Mouse (Mus musculus) liver, embryonic 12.5 days (tissue): ENCODE measurements around the gene Gm20661. TPM values are rescaled to one million over a fixed set of nuclear protein-coding genes. Genes with fewer than 3 reads are reported as not detected.
A peak's percentile ranks its signal among the peaks of the same experiment; 100 is the strongest.

ENCODE experiments used
- ATAC-seq: fragments of 200-750 bp; cut with Nextera tagmentation; 2 replicates; pipeline ENCODE4 v1.8.0; 2017; ENCODE audit warnings: moderate number of reproducible peaks, mild to moderate bottlenecking, moderate library complexity
- H3K27ac ChIP-seq: fragments of 300-500 bp; sonication (generic); 2 replicates; pipeline ENCODE4 v1.5.1; 2016; ENCODE audit warnings: mild to moderate bottlenecking
- H3K27me3 ChIP-seq: fragments of 300-500 bp; sonication (generic); replicated peaks from 2 replicates; pipeline ENCODE4 v1.6.1; 2016; ENCODE audit warnings: mild to moderate bottlenecking, moderate library complexity
- H3K36me3 ChIP-seq: fragments of 300-500 bp; sonication (generic); 2 replicates; pipeline ENCODE4 v1.6.1; 2016; ENCODE audit warnings: mild to moderate bottlenecking, moderate library complexity
- H3K4me1 ChIP-seq: fragments of 300-500 bp; sonication (generic); 2 replicates; pipeline ENCODE4 v1.6.1; 2016
- H3K4me2 ChIP-seq: fragments of 300-500 bp; sonication (generic); 2 replicates; pipeline ENCODE4 v1.6.1; 2016; ENCODE audit warnings: mild to moderate bottlenecking, moderate library complexity
- H3K4me3 ChIP-seq: fragments of 300-500 bp; sonication (generic); 2 replicates; pipeline ENCODE4 v1.5.1; 2016; ENCODE audit warnings: mild to moderate bottlenecking, moderate library complexity
- H3K9ac ChIP-seq: fragments of 300-500 bp; sonication (generic); 2 replicates; pipeline ENCODE4 v1.6.1; 2016; ENCODE audit warnings: mild to moderate bottlenecking, moderate library complexity
- H3K9me3 ChIP-seq: fragments of 300-500 bp; sonication (generic); replicated peaks from 2 replicates; pipeline ENCODE4 v1.6.1; 2016; ENCODE audit warnings: mild to moderate bottlenecking, moderate library complexity
- WGBS: fragments of 180-500 bp; shearing (Covaris S2); methylation state at CpG from one replicate; pipeline ENCODE4 v1.1.7; 2016; ENCODE audit not compliant: insufficient replicate concordance; 5-methylcytosine and 5-hydroxymethylcytosine counted together
- polyA plus RNA-seq: library from polyadenylated mRNA; unstranded; fragments of >200 nt; fragmentation: Nextera tagmentation; extraction: Ambion mirVana; gene quantifications from 2 replicates; pipeline ENCODE4 v1.2.1, GENCODE M21; 2016

Gene Gm20661
- 1.2 and 1.4 TPM in 2 replicates for polyA plus RNA-seq

- Histone ChIP-seq H3K9ac (peak within 1 kb of the TSS; percentile 93), H3K4me1 (peaks cover 87% of the 10 kb centered on the region), H3K9me3 (no peaks in the 10 kb centered on the region), H3K36me3 (peaks cover 71% of the 10 kb centered on the region), H3K27me3 (no peaks in the 10 kb centered on the region), H3K4me2 (peak within 1 kb of the TSS; percentile 86), H3K4me3 (peak within 1 kb of the TSS; percentile 82), H3K27ac (peak within 1 kb of the TSS; percentile 98)
- ATAC-seq, result peak; percentile 82
- 11% methylated on average over 14 of the region's 14 CpGs for WGBS
These were observed at the start of gene Gm20661 for GRCm38 (mm10) chr9:107982681-107983346. Gene Gm20661, plus strand, starts transcription at chr9:107983058.

DNA sequence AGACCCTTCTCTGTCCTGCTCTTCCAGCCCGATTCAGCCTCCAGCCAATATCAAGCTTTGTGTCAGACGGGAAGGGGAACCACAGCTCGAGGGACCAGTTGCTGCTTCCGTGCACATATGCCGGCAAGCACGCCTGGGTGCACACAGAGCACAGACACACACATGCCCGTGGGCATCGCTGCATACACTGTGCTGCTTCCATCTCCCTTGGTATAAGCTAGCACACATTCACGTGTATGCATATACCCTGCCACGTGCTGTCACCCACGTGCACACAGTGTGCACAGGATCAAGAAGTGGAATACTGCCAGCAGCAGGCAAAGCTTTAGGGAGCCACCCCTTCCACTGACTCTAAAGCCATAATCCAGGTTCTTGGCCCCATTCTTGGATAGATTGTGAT is 48.7 kb upstream of the Gm20661 start:
- Histone ChIP-seq H3K27ac (no peak overlapping the region), H3K4me1 (peaks cover 10% of the 10 kb centered on the region), H3K4me3 (no peak overlapping the region), H3K27me3 (peaks cover 91% of the 10 kb centered on the region), H3K9me3 (no peaks in the 10 kb centered on the region), H3K4me2 (no peak overlapping the region), H3K36me3 (no peaks in the 10 kb centered on the region), H3K9ac (no peak overlapping the region)
- 77% methylated on average over 11 of the region's 11 CpGs for WGBS
- ATAC-seq, result no peak

DNA sequence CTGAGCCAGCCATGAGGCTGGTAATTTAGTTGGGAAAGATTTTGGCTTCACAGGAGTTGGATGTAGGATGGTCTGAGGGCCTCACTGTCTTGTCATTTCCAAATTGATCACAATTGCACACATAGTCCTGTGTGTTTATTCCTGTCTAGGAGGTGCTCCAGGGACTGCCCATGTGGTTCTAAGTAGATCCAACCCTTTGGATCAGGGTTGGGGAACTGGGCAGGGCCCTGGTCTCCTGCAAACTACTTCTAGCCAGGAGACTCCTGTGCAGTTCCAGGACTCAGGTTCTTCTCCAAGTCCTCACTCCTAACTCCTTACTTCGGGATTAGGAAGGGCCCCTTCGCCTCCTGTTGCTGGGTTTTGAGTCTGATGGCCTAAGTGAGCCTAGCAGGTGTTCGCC is 47.5 kb upstream of the Gm20661 start, which contains the start of gene Camkv:
Camkv (plus strand) TSS at position 301 of the 400 bp plus-strand sequence.
- Histone ChIP-seq H3K9me3 (no peaks in the 10 kb centered on the region), H3K27ac (no peak within 1 kb of the TSS), H3K4me2 (peak within 1 kb of the TSS; percentile 68), H3K36me3 (no peaks in the 10 kb centered on the region), H3K9ac (peak within 1 kb of the TSS; percentile 48; the same call in 1 of the 2 replicates), H3K4me3 (peak within 1 kb of the TSS; percentile 40), H3K4me1 (peaks cover 10% of the 10 kb centered on the region), H3K27me3 (peaks cover 96% of the 10 kb centered on the region)
- no peak for ATAC-seq
- 38% methylated on average over 3 of the region's 3 CpGs for WGBS

DNA sequence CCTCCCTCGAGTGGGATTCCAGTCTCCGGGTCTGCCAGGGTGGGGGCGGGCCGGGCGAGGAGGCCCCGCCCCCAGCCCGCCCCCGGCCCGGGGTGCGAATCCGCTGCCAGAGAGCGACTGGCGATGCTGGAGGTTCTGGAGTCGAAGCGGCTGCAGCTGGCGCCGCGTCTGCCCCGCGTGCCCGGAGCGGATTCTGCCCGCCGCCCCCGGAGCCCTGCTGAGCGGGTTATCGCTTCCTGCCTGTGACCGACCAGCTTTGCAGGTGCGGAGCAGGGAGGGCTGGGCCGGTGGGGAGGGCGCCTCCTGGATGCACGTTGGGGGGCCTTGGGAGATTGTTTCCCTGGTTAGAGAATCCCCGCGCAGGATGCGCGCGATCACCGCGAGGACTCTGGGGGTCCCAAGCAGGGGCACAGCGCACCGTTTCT is 47.1 kb upstream of the Gm20661 start:
- peak overlapping the region; percentile 40 for H3K4me3 ChIP-seq
- H3K4me2 ChIP-seq, result peak overlapping the region; percentile 68
- peaks cover 96% of the 10 kb centered on the region for H3K27me3 ChIP-seq
- H3K27ac ChIP-seq, result no peak overlapping the region
- H3K9me3 ChIP-seq, result no peaks in the 10 kb centered on the region
- WGBS, result 2% methylated on average over 41 of the region's 41 CpGs
- H3K9ac ChIP-seq, result peak overlapping the region; percentile 48; the same call in 1 of the 2 replicates
- ATAC-seq, result no peak
- peaks cover 10% of the 10 kb centered on the region for H3K4me1 ChIP-seq
- H3K36me3 ChIP-seq, result no peaks in the 10 kb centered on the region

GRCm38 (mm10) chr9:107936215-107936822 is 46.5 kb upstream of the Gm20661 start:
- H3K4me2 ChIP-seq, result peak overlapping the region; percentile 68
- H3K36me3 ChIP-seq, result no peaks in the 10 kb centered on the region
- peaks cover 10% of the 10 kb centered on the region for H3K4me1 ChIP-seq
- no peaks in the 10 kb centered on the region for H3K9me3 ChIP-seq
- H3K9ac ChIP-seq, result peak overlapping the region; percentile 48; the same call in 1 of the 2 replicates
- no peak overlapping the region for H3K27ac ChIP-seq
- peak overlapping the region; percentile 40 for H3K4me3 ChIP-seq
- no peak for ATAC-seq
- 10% methylated on average over 29 of the region's 29 CpGs for WGBS
- H3K27me3 ChIP-seq, result peaks cover 97% of the 10 kb centered on the region

- no peak overlapping the region for H3K4me3 ChIP-seq
- peaks cover 10% of the 10 kb centered on the region for H3K4me1 ChIP-seq
- no peaks in the 10 kb centered on the region for H3K36me3 ChIP-seq
- ATAC-seq, result no peak
- no peak overlapping the region for H3K9ac ChIP-seq
- H3K27me3 ChIP-seq, result peaks cover 93% of the 10 kb centered on the region
- H3K27ac ChIP-seq, result no peak overlapping the region
- WGBS, result 22% methylated on average over 3 of the region's 3 CpGs
- peak overlapping the region; percentile 68 for H3K4me2 ChIP-seq
- H3K9me3 ChIP-seq, result no peaks in the 10 kb centered on the region
These were observed 46.0 kb upstream of the Gm20661 start for GRCm38 (mm10) chr9:107936831-107937230.

GRCm38 (mm10) chr9:107947241-107948194 is 35.3 kb upstream of the Gm20661 start:
- H3K36me3 ChIP-seq, result peaks cover 1% of the 10 kb centered on the region; the same call in 1 of the 2 replicates
- H3K27ac ChIP-seq, result no peak overlapping the region
- no peak overlapping the region for H3K4me2 ChIP-seq
- 78% methylated on average over 31 of the region's 31 CpGs for WGBS
- 0 out of 2 replicates have a peak, but pooled peaks cover 21% of the 10 kb centered on the region for H3K27me3 ChIP-seq
- no peak overlapping the region for H3K9ac ChIP-seq
- no peak for ATAC-seq
- no peaks in the 10 kb centered on the region for H3K9me3 ChIP-seq
- peaks cover 22% of the 10 kb centered on the region for H3K4me1 ChIP-seq
- H3K4me3 ChIP-seq, result no peak overlapping the region

GRCm38 (mm10) chr9:107949184-107949921 is 33.5 kb upstream of the Gm20661 start:
- Histone ChIP-seq H3K4me1 (peaks cover 28% of the 10 kb centered on the region), H3K36me3 (peaks cover 10% of the 10 kb centered on the region), H3K4me3 (no peak overlapping the region), H3K9ac (no peak overlapping the region), H3K9me3 (no peaks in the 10 kb centered on the region), H3K27me3 (0 out of 2 replicates have a peak, but pooled peaks cover 21% of the 10 kb centered on the region), H3K4me2 (no peak overlapping the region), H3K27ac (no peak overlapping the region)
- WGBS, result 71% methylated on average over 13 of the region's 13 CpGs
- no peak for ATAC-seq

- Histone ChIP-seq H3K9ac (peak within 1 kb of the TSS; percentile 78), H3K27ac (peak within 1 kb of the TSS; percentile 77), H3K36me3 (peaks cover 15% of the 10 kb centered on the region), H3K4me1 (peaks cover 28% of the 10 kb centered on the region), H3K9me3 (no peaks in the 10 kb centered on the region), H3K4me2 (peak within 1 kb of the TSS; percentile 84), H3K27me3 (0 out of 2 replicates have a peak, but pooled peaks cover 21% of the 10 kb centered on the region), H3K4me3 (peak within 1 kb of the TSS; percentile 84)
- 81% methylated on average over 10 of the region's 10 CpGs for WGBS
- no peak for ATAC-seq
These were observed 33.0 kb upstream of the Gm20661 start, which contains the start of gene Traip for GRCm38 (mm10) chr9:107949922-107950235. Gene Traip, plus strand, starts transcription at chr9:107950136.

GRCm38 (mm10) chr9:107950460-107951355 is 32.1 kb upstream of the Gm20661 start:
- peak overlapping the region; percentile 84 for H3K4me2 ChIP-seq
- H3K9ac ChIP-seq, result peak overlapping the region; percentile 78
- H3K4me3 ChIP-seq, result peak overlapping the region; percentile 84
- 12% methylated on average over 45 of the region's 45 CpGs for WGBS
- peaks cover 18% of the 10 kb centered on the region for H3K36me3 ChIP-seq
- H3K27me3 ChIP-seq, result 0 out of 2 replicates have a peak, but pooled peaks cover 21% of the 10 kb centered on the region
- no peaks in the 10 kb centered on the region for H3K9me3 ChIP-seq
- H3K27ac ChIP-seq, result peak overlapping the region; percentile 77
- ATAC-seq, result peak; percentile 87
- H3K4me1 ChIP-seq, result peaks cover 28% of the 10 kb centered on the region
